Mouse (Mus musculus) urinary bladder, adult 18-20 months (tissue): Measurements from ENCODE around the gene Gabbr2.

Experiments used
- DNase-seq, 2 experiments: peaks; one replicate each; pipeline ENCODE4 v3.0.0; 2022; ENCODE audit warnings: low spot score in 2 of 2, mixed read lengths in 2 of 2

Gabbr2 gene

GRCm38 (mm10) chr4:46618196-46618817 lies 373.4 kb downstream of the Gabbr2 start:
- DNase-seq: no peak

DNA sequence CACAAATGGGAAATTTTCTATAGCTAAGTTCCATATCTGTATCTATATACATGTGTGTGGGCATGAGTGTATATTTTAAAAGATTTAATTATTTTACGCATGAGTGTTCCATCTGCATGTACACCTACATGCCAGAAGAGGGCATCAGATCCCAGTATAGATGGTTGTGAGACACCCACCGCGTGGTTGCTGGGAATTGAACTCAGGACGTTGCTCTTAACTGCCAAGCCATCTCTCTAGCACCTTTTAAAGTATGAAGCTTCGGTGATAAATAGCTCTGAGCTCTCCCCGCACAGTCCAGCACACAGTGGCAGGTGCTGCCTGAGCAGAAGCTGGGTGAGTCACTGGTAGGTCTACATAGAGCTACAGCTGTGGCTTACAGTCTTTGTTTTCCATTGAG lies 374.3 kb downstream of the Gabbr2 start:
- no peak for DNase-seq

DNA sequence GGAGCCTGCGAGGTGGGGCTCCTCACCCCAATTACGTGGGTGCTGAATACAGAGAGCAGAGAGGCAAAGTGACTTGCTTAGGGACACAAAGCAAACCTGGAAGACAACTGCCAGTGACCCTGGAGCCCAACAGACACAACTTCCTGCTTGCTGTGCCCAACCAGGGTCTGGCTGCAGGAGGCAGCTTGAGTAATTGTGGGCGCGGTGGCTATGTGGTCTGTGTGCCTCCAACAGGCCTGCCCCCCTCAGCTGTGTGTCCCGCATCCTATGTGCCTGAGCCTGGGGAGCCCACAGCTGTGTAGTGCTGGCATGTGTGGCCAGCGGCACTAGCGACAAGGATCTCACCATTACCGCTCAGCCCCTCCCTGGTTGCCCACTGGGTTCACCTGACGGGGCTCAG lies 377.0 kb downstream of the Gabbr2 start:
- DNase-seq: no peak

DNA sequence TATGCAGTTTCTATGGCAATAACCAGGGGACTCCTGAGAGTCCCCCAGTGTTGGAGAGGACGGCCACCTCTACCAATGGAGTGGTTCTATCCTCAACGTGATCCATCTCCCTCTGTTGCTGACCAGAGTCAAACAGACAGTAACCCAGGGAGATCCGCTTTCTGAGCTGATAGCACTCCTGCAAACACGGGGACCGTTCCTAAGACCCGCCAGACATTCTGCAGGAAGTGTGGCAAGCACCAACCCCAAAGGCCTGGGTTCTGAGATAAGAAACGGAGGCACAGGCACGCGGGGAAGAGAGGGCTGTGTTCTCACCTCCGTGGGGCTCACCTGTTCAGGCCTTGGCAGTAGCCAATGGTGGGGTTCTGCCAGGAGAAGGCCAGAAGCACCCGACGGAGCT lies 378.1 kb downstream of the Gabbr2 start:
- no peak for DNase-seq
